Mouse (Mus musculus): ENCODE measurements around the gene Erich4. TPM values are rescaled to one million over a fixed set of nuclear protein-coding genes. Genes with fewer than 3 reads are reported as not detected.

The Erich4 gene
- polyA plus RNA-seq, 1 experiment from 2014 or later = not detected

- Histone ChIP-seq H3K4me1 (ENCODE audit: control insufficient read depth, insufficient read depth, low read length) (no peaks in the 10 kb centered on the region), H3K27ac (ENCODE audit: low read depth, low read length) (no peak overlapping the region), H3K9me3 (ENCODE audit: control insufficient read depth, low read length) (no peaks in the 10 kb centered on the region), H3K36me3 (ENCODE audit: control insufficient read depth, insufficient read depth, low read length) (no peaks in the 10 kb centered on the region), H3K9ac (ENCODE audit: low read length) (no peak overlapping the region), H3K4me3 (ENCODE audit: low read depth, low read length) (no peak overlapping the region), H3K4me2 (ENCODE audit: low read depth) (no peak overlapping the region), H3K27me3 (ENCODE audit: control insufficient read depth, insufficient read depth, low read length) (no peaks in the 10 kb centered on the region)
- ATAC-seq (ENCODE audit: insufficient read depth, low FRiP score, low TSS enrichment) (no peak), DNase-seq (ENCODE audit: low spot score) (no peak)
- WGBS = 86% methylated on average over 11 of the region's 11 CpGs
Observed at GRCm38 (mm10) chr7:25600666-25601065, 15.0 kb downstream of the Erich4 start.

GRCm38 (mm10) chr7:25599663-25600062 lies 16.0 kb downstream of the Erich4 start:
- Histone ChIP-seq H3K9me3 (ENCODE audit: control insufficient read depth, low read length) (no peaks in the 10 kb centered on the region), H3K4me1 (ENCODE audit: control insufficient read depth, insufficient read depth, low read length) (no peaks in the 10 kb centered on the region), H3K27ac (ENCODE audit: low read depth, low read length) (no peak overlapping the region), H3K4me3 (ENCODE audit: low read depth, low read length) (no peak overlapping the region), H3K36me3 (ENCODE audit: control insufficient read depth, insufficient read depth, low read length) (no peaks in the 10 kb centered on the region), H3K9ac (ENCODE audit: low read length) (no peak overlapping the region), H3K27me3 (ENCODE audit: control insufficient read depth, insufficient read depth, low read length) (no peaks in the 10 kb centered on the region), H3K4me2 (ENCODE audit: low read depth) (no peak overlapping the region)
- WGBS = 12% methylated on average over 10 of the region's 10 CpGs
- ATAC-seq (ENCODE audit: insufficient read depth, low FRiP score, low TSS enrichment) (no peak), DNase-seq (ENCODE audit: low spot score) (peak; percentile 78)

GRCm38 (mm10) chr7:25593859-25594258 lies 21.8 kb downstream of the Erich4 start:
- no peak overlapping the region for H3K4me2 ChIP-seq (ENCODE audit: low read depth)
- H3K9me3 ChIP-seq (ENCODE audit: control insufficient read depth, low read length) = no peaks in the 10 kb centered on the region
- no peak overlapping the region for H3K27ac ChIP-seq (ENCODE audit: low read depth, low read length)
- H3K4me3 ChIP-seq (ENCODE audit: low read depth, low read length) = no peak overlapping the region
- H3K36me3 ChIP-seq (ENCODE audit: control insufficient read depth, insufficient read depth, low read length) = no peaks in the 10 kb centered on the region
- no peak for DNase-seq (ENCODE audit: low spot score)
- H3K9ac ChIP-seq (ENCODE audit: low read length) = no peak overlapping the region
- WGBS = 88% methylated on average over 3 of the region's 3 CpGs
- H3K4me1 ChIP-seq (ENCODE audit: control insufficient read depth, insufficient read depth, low read length) = no peaks in the 10 kb centered on the region
- no peaks in the 10 kb centered on the region for H3K27me3 ChIP-seq (ENCODE audit: control insufficient read depth, insufficient read depth, low read length)
- no peak for ATAC-seq (ENCODE audit: insufficient read depth, low FRiP score, low TSS enrichment)

GRCm38 (mm10) chr7:25591226-25591625 lies 24.5 kb downstream of the Erich4 start:
- Histone ChIP-seq H3K4me2 (ENCODE audit: low read depth) (no peak overlapping the region), H3K27me3 (ENCODE audit: control insufficient read depth, insufficient read depth, low read length) (no peaks in the 10 kb centered on the region), H3K4me3 (ENCODE audit: low read depth, low read length) (no peak overlapping the region), H3K4me1 (ENCODE audit: control insufficient read depth, insufficient read depth, low read length) (no peaks in the 10 kb centered on the region), H3K36me3 (ENCODE audit: control insufficient read depth, insufficient read depth, low read length) (no peaks in the 10 kb centered on the region), H3K9ac (ENCODE audit: low read length) (no peak overlapping the region), H3K9me3 (ENCODE audit: control insufficient read depth, low read length) (no peaks in the 10 kb centered on the region), H3K27ac (ENCODE audit: low read depth, low read length) (no peak overlapping the region)
- WGBS = 82% methylated on average over 2 of the region's 2 CpGs
- DNase-seq (ENCODE audit: low spot score) (no peak), ATAC-seq (ENCODE audit: insufficient read depth, low FRiP score, low TSS enrichment) (no peak)

GRCm38 (mm10) chr7:25585351-25586204 lies 30.1 kb downstream of the Erich4 start:
- H3K9ac ChIP-seq (ENCODE audit: low read length) = no peak overlapping the region
- H3K27me3 ChIP-seq (ENCODE audit: control insufficient read depth, insufficient read depth, low read length) = no peaks in the 10 kb centered on the region
- no peak overlapping the region for H3K4me2 ChIP-seq (ENCODE audit: low read depth)
- H3K9me3 ChIP-seq (ENCODE audit: control insufficient read depth, low read length) = no peaks in the 10 kb centered on the region
- H3K4me3 ChIP-seq (ENCODE audit: low read depth, low read length) = no peak overlapping the region
- no peaks in the 10 kb centered on the region for H3K4me1 ChIP-seq (ENCODE audit: control insufficient read depth, insufficient read depth, low read length)
- ATAC-seq (ENCODE audit: insufficient read depth, low FRiP score, low TSS enrichment) = no peak
- 83% methylated on average over 9 of the region's 9 CpGs for WGBS
- H3K27ac ChIP-seq (ENCODE audit: low read depth, low read length) = no peak overlapping the region
- DNase-seq (ENCODE audit: low spot score) = no peak
- no peaks in the 10 kb centered on the region for H3K36me3 ChIP-seq (ENCODE audit: control insufficient read depth, insufficient read depth, low read length)

- no peaks in the 10 kb centered on the region for H3K27me3 ChIP-seq (ENCODE audit: control insufficient read depth, insufficient read depth, low read length)
- DNase-seq (ENCODE audit: low spot score) (no peak), ATAC-seq (ENCODE audit: insufficient read depth, low FRiP score, low TSS enrichment) (no peak)
- H3K4me3 ChIP-seq (ENCODE audit: low read depth, low read length) = no peak overlapping the region
- H3K4me2 ChIP-seq (ENCODE audit: low read depth) = no peak overlapping the region
- H3K27ac ChIP-seq (ENCODE audit: low read depth, low read length) = no peak overlapping the region
- no peaks in the 10 kb centered on the region for H3K9me3 ChIP-seq (ENCODE audit: control insufficient read depth, low read length)
- no peaks in the 10 kb centered on the region for H3K36me3 ChIP-seq (ENCODE audit: control insufficient read depth, insufficient read depth, low read length)
- H3K4me1 ChIP-seq (ENCODE audit: control insufficient read depth, insufficient read depth, low read length) = no peaks in the 10 kb centered on the region
- H3K9ac ChIP-seq (ENCODE audit: low read length) = no peak overlapping the region
- 85% methylated on average over 5 of the region's 5 CpGs for WGBS
Observed at GRCm38 (mm10) chr7:25584651-25585050, 31.0 kb downstream of the Erich4 start.

- no peak overlapping the region for H3K27ac ChIP-seq (ENCODE audit: low read depth, low read length)
- no peak for DNase-seq (ENCODE audit: low spot score)
- no peak for ATAC-seq (ENCODE audit: insufficient read depth, low FRiP score, low TSS enrichment)
- H3K36me3 ChIP-seq (ENCODE audit: control insufficient read depth, insufficient read depth, low read length) = no peaks in the 10 kb centered on the region
- no peaks in the 10 kb centered on the region for H3K4me1 ChIP-seq (ENCODE audit: control insufficient read depth, insufficient read depth, low read length)
- H3K9me3 ChIP-seq (ENCODE audit: control insufficient read depth, low read length) = no peaks in the 10 kb centered on the region
- H3K9ac ChIP-seq (ENCODE audit: low read length) = no peak overlapping the region
- WGBS = 89% methylated on average over 15 of the region's 15 CpGs
- no peak overlapping the region for H3K4me3 ChIP-seq (ENCODE audit: low read depth, low read length)
- H3K27me3 ChIP-seq (ENCODE audit: control insufficient read depth, insufficient read depth, low read length) = no peaks in the 10 kb centered on the region
- no peak overlapping the region for H3K4me2 ChIP-seq (ENCODE audit: low read depth)
Observed at GRCm38 (mm10) chr7:25582301-25582810, 33.3 kb downstream of the Erich4 start.

GRCm38 (mm10) chr7:25579441-25579840 lies 36.3 kb downstream of the Erich4 start:
- Histone ChIP-seq H3K4me3 (ENCODE audit: low read depth, low read length) (no peak overlapping the region), H3K27me3 (ENCODE audit: control insufficient read depth, insufficient read depth, low read length) (no peaks in the 10 kb centered on the region), H3K9me3 (ENCODE audit: control insufficient read depth, low read length) (no peaks in the 10 kb centered on the region), H3K4me2 (ENCODE audit: low read depth) (no peak overlapping the region), H3K9ac (ENCODE audit: low read length) (no peak overlapping the region), H3K27ac (ENCODE audit: low read depth, low read length) (no peak overlapping the region), H3K4me1 (ENCODE audit: control insufficient read depth, insufficient read depth, low read length) (no peaks in the 10 kb centered on the region; the same call in 1 of the 2 replicates), H3K36me3 (ENCODE audit: control insufficient read depth, insufficient read depth, low read length) (no peaks in the 10 kb centered on the region)
- DNase-seq (ENCODE audit: low spot score) (no peak), ATAC-seq (ENCODE audit: insufficient read depth, low FRiP score, low TSS enrichment) (no peak)
- 83% methylated on average over 10 of the region's 10 CpGs for WGBS

All from neural tube, embryonic 11.5 days (tissue).